Mouse (Mus musculus): ENCODE data around the gene Tmem156.

DNA sequence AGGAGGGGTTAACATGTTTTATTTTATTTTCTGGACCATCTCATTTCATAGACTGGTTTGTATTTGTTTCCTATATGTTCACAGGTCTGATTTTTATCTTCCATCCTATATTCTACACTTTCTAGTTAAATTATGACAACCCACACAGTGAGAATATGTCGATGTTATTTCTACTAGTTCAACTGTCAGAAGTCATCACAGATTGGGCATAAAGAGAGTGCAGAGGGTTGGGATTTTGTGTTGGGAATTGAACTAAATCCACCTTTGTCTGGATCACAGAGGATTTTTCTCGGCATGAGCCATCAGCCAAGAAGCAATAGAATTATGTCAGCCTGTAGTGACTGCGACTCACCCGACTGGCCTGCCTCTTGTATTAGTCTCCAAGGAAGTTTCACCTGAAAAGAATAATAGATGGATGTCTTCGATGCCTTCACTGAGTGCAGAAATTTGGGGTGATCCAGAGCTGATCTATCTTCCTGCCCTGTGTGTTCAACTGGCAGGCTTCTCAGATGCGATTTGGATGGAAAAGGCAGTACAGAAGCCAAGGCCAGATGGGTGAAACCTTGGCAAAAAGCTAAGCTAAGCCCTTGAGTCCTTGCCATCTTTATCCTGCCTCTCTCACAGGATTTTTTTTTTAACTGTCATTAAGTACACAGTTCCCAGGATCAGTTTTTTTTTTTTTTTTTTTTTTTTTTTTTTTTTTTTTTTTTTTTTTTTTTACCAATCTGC, 46.1 kb downstream of the Tmem156 start:
- TF ChIP-seq CTCF (IDR thresholded peaks at IDR 0.05; ENCODE audit: low read depth) (no peak), EP300 (IDR thresholded peaks at IDR 0.05; ENCODE audit: low read depth) (no peak)
